Mouse (Mus musculus): ENCODE data around the gene Naa40. TPM values are rescaled to one million over a fixed set of nuclear protein-coding genes. Genes with fewer than 3 reads are reported as not detected.

Naa40 gene
- total RNA-seq (2021): 10 to 100 TPM; 14.9 to 16.4 TPM
- polyA plus RNA-seq (2012; rRNA removed): 23.8 and 31.8 TPM in 2 replicates
- long read RNA-seq, transcript Naa40-201 (8 exons, 3,231 nt): major isoform, 13 of 17 reads
- long read RNA-seq, partial matches to known transcripts: 0 of 17 reads
- long read RNA-seq, other reads (novel, unspliced or antisense): 3 of 17 reads

GRCm38 (mm10) chr19:7240782-7241690, at the start of gene Naa40:
Gene Naa40, minus strand, starts transcription at chr19:7241183.
- DNase-seq: peak; percentile 94 to 95
- H3K27ac ChIP-seq: peak within 1 kb of the TSS; percentile 85
- H3K9ac ChIP-seq (ENCODE audit: low read depth, low read length): peak within 1 kb of the TSS; percentile 89
- intact Hi-C loops (cut with DNase I): loop anchor here (2.0 kb wide), 2 partner anchors 24 kb away; partner anchors contain the start of gene Cox8a
- WGBS: under 1% methylated on average over 80 of the region's 80 CpGs
- H3K4me1 ChIP-seq (ENCODE audit: control insufficient read depth, insufficient read depth, low read length): peaks cover 7% of the 10 kb centered on the region
- H3K27me3 ChIP-seq (ENCODE audit: control insufficient read depth, insufficient read depth, low read length): no peaks in the 10 kb centered on the region
- H3K36me3 ChIP-seq (ENCODE audit: control insufficient read depth, insufficient read depth, low read length): no peaks in the 10 kb centered on the region
- peak within 1 kb of the TSS; percentile 60 for H3K4me3 ChIP-seq
- H3K79me2 ChIP-seq (replicated peaks; ENCODE audit: control insufficient read depth, insufficient read depth, low read length): peaks cover 2% of the 10 kb centered on the region
- 0 out of 2 replicates have a peak, but pooled peaks have one; percentile 26 for TF ChIP-seq EP300 (IDR thresholded peaks at IDR 0.05; ENCODE audit: insufficient read depth, low read depth, low read length)
- no peak for TF ChIP-seq CTCF (IDR thresholded peaks at IDR 0.05)

DNA sequence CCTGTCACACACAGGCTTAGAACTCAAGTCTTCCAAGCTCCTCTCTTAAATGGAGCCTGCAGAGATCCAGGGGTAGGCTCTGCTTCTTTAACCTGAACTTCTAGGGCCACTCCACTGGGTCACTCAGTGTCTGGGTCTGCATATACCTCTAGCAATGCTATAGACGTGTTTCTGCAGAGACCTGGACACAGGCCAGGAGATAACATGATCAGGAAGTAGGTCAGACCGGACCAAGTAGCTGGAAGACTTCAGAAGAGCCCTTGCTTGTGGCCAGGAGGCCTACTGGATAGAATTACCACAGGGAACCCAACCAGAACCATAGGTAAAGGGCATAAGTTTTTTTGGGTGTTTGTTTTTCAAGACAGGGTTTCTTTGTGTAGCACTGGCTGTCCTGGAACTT, 48.8 kb upstream of the Naa40 start:
- H3K27ac ChIP-seq: no peak overlapping the region
- H3K4me3 ChIP-seq: no peak overlapping the region
- intact Hi-C loops (cut with DNase I): no loop called here
- H3K4me1 ChIP-seq (ENCODE audit: control insufficient read depth, insufficient read depth, low read length): peaks cover 7% of the 10 kb centered on the region
- no peaks in the 10 kb centered on the region; the same call in 1 of the 2 replicates for H3K79me2 ChIP-seq (replicated peaks; ENCODE audit: control insufficient read depth, insufficient read depth, low read length)
- TF ChIP-seq EP300 (IDR thresholded peaks at IDR 0.05; ENCODE audit: insufficient read depth, low read depth, low read length) (no peak), POLR2A (IDR thresholded peaks at IDR 0.05; ENCODE audit: insufficient read depth, low read depth, low read length) (no peak), CTCF (IDR thresholded peaks at IDR 0.05) (no peak)
- WGBS: 4% methylated on average over 2 of the region's 2 CpGs
- H3K36me3 ChIP-seq (ENCODE audit: control insufficient read depth, insufficient read depth, low read length): peaks cover 4% of the 10 kb centered on the region
- H3K9ac ChIP-seq (ENCODE audit: low read depth, low read length): no peak overlapping the region
- no peak for DNase-seq
- no peaks in the 10 kb centered on the region for H3K27me3 ChIP-seq (ENCODE audit: control insufficient read depth, insufficient read depth, low read length)

- peaks cover 2% of the 10 kb centered on the region for H3K4me1 ChIP-seq (ENCODE audit: control insufficient read depth, insufficient read depth, low read length)
- no peak overlapping the region for H3K27ac ChIP-seq
- no peak for DNase-seq
- no peaks in the 10 kb centered on the region; the same call in 1 of the 2 replicates for H3K36me3 ChIP-seq (ENCODE audit: control insufficient read depth, insufficient read depth, low read length)
- WGBS: 89% methylated on average over 3 of the region's 3 CpGs
- TF ChIP-seq EP300 (IDR thresholded peaks at IDR 0.05; ENCODE audit: insufficient read depth, low read depth, low read length) (no peak), POLR2A (IDR thresholded peaks at IDR 0.05; ENCODE audit: insufficient read depth, low read depth, low read length) (no peak), CTCF (IDR thresholded peaks at IDR 0.05) (no peak)
- H3K27me3 ChIP-seq (ENCODE audit: control insufficient read depth, insufficient read depth, low read length): no peaks in the 10 kb centered on the region
- no peaks in the 10 kb centered on the region for H3K79me2 ChIP-seq (replicated peaks; ENCODE audit: control insufficient read depth, insufficient read depth, low read length)
- H3K4me3 ChIP-seq: no peak overlapping the region
- no peak overlapping the region for H3K9ac ChIP-seq (ENCODE audit: low read depth, low read length)
- intact Hi-C loops (cut with DNase I): no loop called here
Measured at GRCm38 (mm10) chr19:7288288-7288687, 47.3 kb upstream of the Naa40 start.

GRCm38 (mm10) chr19:7286563-7287315, 45.8 kb upstream of the Naa40 start:
- no peak overlapping the region for H3K4me3 ChIP-seq
- no peaks in the 10 kb centered on the region for H3K79me2 ChIP-seq (replicated peaks; ENCODE audit: control insufficient read depth, insufficient read depth, low read length)
- no peak for DNase-seq
- H3K9ac ChIP-seq (ENCODE audit: low read depth, low read length): no peak overlapping the region
- H3K36me3 ChIP-seq (ENCODE audit: control insufficient read depth, insufficient read depth, low read length): no peaks in the 10 kb centered on the region
- TF ChIP-seq EP300 (IDR thresholded peaks at IDR 0.05; ENCODE audit: insufficient read depth, low read depth, low read length) (no peak), POLR2A (IDR thresholded peaks at IDR 0.05; ENCODE audit: insufficient read depth, low read depth, low read length) (no peak), CTCF (IDR thresholded peaks at IDR 0.05) (no peak)
- H3K27me3 ChIP-seq (ENCODE audit: control insufficient read depth, insufficient read depth, low read length): no peaks in the 10 kb centered on the region
- peaks cover under 1% of the 10 kb centered on the region; the same call in 1 of the 2 replicates for H3K4me1 ChIP-seq (ENCODE audit: control insufficient read depth, insufficient read depth, low read length)
- WGBS: 75% methylated on average over 12 of the region's 12 CpGs
- intact Hi-C loops (cut with DNase I): no loop called here
- no peak overlapping the region for H3K27ac ChIP-seq

GRCm38 (mm10) chr19:7280557-7281330, 39.8 kb upstream of the Naa40 start:
- no peaks in the 10 kb centered on the region for H3K36me3 ChIP-seq (ENCODE audit: control insufficient read depth, insufficient read depth, low read length)
- H3K4me1 ChIP-seq (ENCODE audit: control insufficient read depth, insufficient read depth, low read length): no peaks in the 10 kb centered on the region; the same call in 1 of the 2 replicates
- H3K79me2 ChIP-seq (replicated peaks; ENCODE audit: control insufficient read depth, insufficient read depth, low read length): no peaks in the 10 kb centered on the region
- intact Hi-C loops (cut with DNase I): loop anchor here (2.0 kb wide), 1 partner anchor 54 kb away; no protein-coding TSS in a partner anchor
- H3K9ac ChIP-seq (ENCODE audit: low read depth, low read length): no peak overlapping the region
- H3K27me3 ChIP-seq (ENCODE audit: control insufficient read depth, insufficient read depth, low read length): no peaks in the 10 kb centered on the region
- no peak overlapping the region for H3K27ac ChIP-seq
- WGBS: 83% methylated on average over 18 of the region's 18 CpGs
- H3K4me3 ChIP-seq: no peak overlapping the region
- no peak for DNase-seq
- TF ChIP-seq CTCF (IDR thresholded peaks at IDR 0.05) (no peak), EP300 (IDR thresholded peaks at IDR 0.05; ENCODE audit: insufficient read depth, low read depth, low read length) (no peak), POLR2A (IDR thresholded peaks at IDR 0.05; ENCODE audit: insufficient read depth, low read depth, low read length) (no peak)

Measured in heart, adult 2 months (tissue).